Mouse (Mus musculus): ENCODE measurements around the gene Gm21258.
"Not testable (repeated sequence)": the region's sequence is repeated elsewhere in the genome, so short reads cannot be mapped to it uniquely, and the experiment has no call there.

Gm21258 gene

DNA sequence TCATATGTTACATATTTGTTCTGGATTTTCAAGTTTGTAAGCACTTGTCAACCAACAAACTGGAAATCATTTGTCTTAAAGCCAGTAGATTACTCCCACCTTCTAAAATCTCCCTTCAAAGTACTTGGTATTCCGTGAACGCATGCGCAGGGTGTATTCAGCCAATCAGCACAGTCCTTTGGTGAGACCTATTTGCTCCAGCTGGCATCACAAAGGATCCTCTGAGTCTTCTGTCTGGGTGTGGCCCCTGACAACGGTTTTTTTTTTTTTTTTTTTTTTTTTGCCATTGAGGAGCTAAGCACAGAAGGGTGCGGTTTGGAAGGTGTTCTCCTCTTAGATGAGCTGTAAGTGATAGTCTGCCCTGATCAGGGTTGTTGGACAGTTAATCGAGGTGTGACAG, at the start of gene Gm21258:
TSS of gene Gm21258 (plus strand) at position 301 of the 400 bp plus-strand sequence.
- DNase-seq (ENCODE audit: low spot score) = not testable (repeated sequence)
